Mouse (Mus musculus): ENCODE data around the gene Olfr761.

GRCm38 (mm10) chr17:37920248-37920647, 32.6 kb downstream of the Olfr761 start, which contains the start of gene Olfr128:
- TF ChIP-seq CTCF (IDR thresholded peaks at IDR 0.05; ENCODE audit: insufficient read depth, low read length): no peak
- no peak for TF ChIP-seq POLR2A (IDR thresholded peaks at IDR 0.05; ENCODE audit: borderline replicate concordance, extremely low read depth, low read depth, low read length)
